Mouse (Mus musculus) kidney, embryonic 16.5 days (tissue): ENCODE data around the gene Rac3. TPM values are rescaled to one million over a fixed set of nuclear protein-coding genes. Genes with fewer than 3 reads are reported as not detected.

Experiments used
- ATAC-seq: fragments of 200-750 bp; cut with Nextera tagmentation; 2 replicates; pipeline ENCODE4 v1.8.0; 2017; ENCODE audit warnings: moderate TSS enrichment; ENCODE audit not compliant: low FRiP score, low TSS enrichment
- H3K27ac ChIP-seq: fragments of 300-500 bp; sonication (generic); 2 replicates; pipeline ENCODE4 v1.5.1; 2014; ENCODE audit warnings: low read length
- H3K27me3 ChIP-seq: fragments of 300-500 bp; sonication (generic); 2 replicates; pipeline ENCODE4 v1.6.1; 2014; ENCODE audit warnings: low read length, control low read depth, mixed read lengths; ENCODE audit not compliant: insufficient read depth
- H3K36me3 ChIP-seq: fragments of 300-500 bp; sonication (generic); 2 replicates; pipeline ENCODE4 v1.6.1; 2014; ENCODE audit warnings: low read length, control low read depth, mixed read lengths; ENCODE audit not compliant: insufficient read depth
- H3K4me1 ChIP-seq: fragments of 300-500 bp; sonication (generic); 2 replicates; pipeline ENCODE4 v1.6.1; 2014; ENCODE audit warnings: low read length, control low read depth, mixed read lengths; ENCODE audit not compliant: insufficient read depth
- H3K4me2 ChIP-seq: fragments of 300-500 bp; sonication (generic); replicated peaks from 2 replicates; pipeline ENCODE4 v1.6.1; 2014; ENCODE audit warnings: low read depth, low read length
- H3K4me3 ChIP-seq: fragments of 300-500 bp; sonication (generic); 2 replicates; pipeline ENCODE4 v1.5.1; 2014; ENCODE audit warnings: mild to moderate bottlenecking, low read length
- H3K9ac ChIP-seq: fragments of 300-500 bp; sonication (generic); replicated peaks from 2 replicates; pipeline ENCODE4 v1.6.1; 2014; ENCODE audit warnings: low read length
- H3K9me3 ChIP-seq: fragments of 300-500 bp; sonication (generic); 2 replicates; pipeline ENCODE4 v1.6.1; 2016; ENCODE audit warnings: low read length, control low read depth
- WGBS: fragments of 180-500 bp; shearing (Covaris S2); extraction: QIAGEN DNeasy Blood & Tissue Kit; methylation state at CpG from one replicate; pipeline ENCODE4 v1.1.7; 2014; 5-methylcytosine and 5-hydroxymethylcytosine counted together
- polyA plus RNA-seq: library from polyadenylated mRNA; unstranded; fragments of >200 nt; fragmentation: Nextera tagmentation; extraction: Ambion mirVana; gene quantifications from 2 replicates; pipeline ENCODE4 v1.2.1, GENCODE M21; 2015

Gene Rac3
- polyA plus RNA-seq, 1 experiment from 2014 or later, result 38.7 TPM

GRCm38 (mm10) chr11:120704486-120705325 is 16.6 kb upstream of the Rac3 start:
- peaks cover 50% of the 10 kb centered on the region for H3K4me1 ChIP-seq
- no peak overlapping the region for H3K4me2 ChIP-seq
- no peak overlapping the region for H3K4me3 ChIP-seq
- peak overlapping the region; percentile 45 for H3K9ac ChIP-seq
- peaks cover 10% of the 10 kb centered on the region for H3K36me3 ChIP-seq
- H3K9me3 ChIP-seq, result no peaks in the 10 kb centered on the region
- peak overlapping the region; percentile 20; the same call in 1 of the 2 replicates for H3K27ac ChIP-seq
- no peaks in the 10 kb centered on the region for H3K27me3 ChIP-seq
- WGBS, result 26% methylated on average over 8 of the region's 8 CpGs
- ATAC-seq, result peak; percentile 55

- Histone ChIP-seq H3K36me3 (peaks cover 16% of the 10 kb centered on the region), H3K27me3 (no peaks in the 10 kb centered on the region), H3K9me3 (no peaks in the 10 kb centered on the region), H3K4me1 (peaks cover 50% of the 10 kb centered on the region), H3K27ac (no peak overlapping the region), H3K9ac (no peak overlapping the region), H3K4me2 (no peak overlapping the region), H3K4me3 (no peak overlapping the region)
- 70% methylated on average over 5 of the region's 5 CpGs for WGBS
- no peak for ATAC-seq
Observed at GRCm38 (mm10) chr11:120706120-120706519, 15.2 kb upstream of the Rac3 start.

- Histone ChIP-seq H3K4me2 (no peak overlapping the region), H3K27ac (peak overlapping the region; percentile 49), H3K9ac (0 out of 2 replicates have a peak overlapping the region, but pooled peaks have one; percentile 17), H3K36me3 (peaks cover 8% of the 10 kb centered on the region), H3K4me1 (peaks cover 54% of the 10 kb centered on the region), H3K9me3 (no peaks in the 10 kb centered on the region), H3K27me3 (no peaks in the 10 kb centered on the region), H3K4me3 (no peak overlapping the region)
- ATAC-seq, result no peak
- WGBS, result 10% methylated on average over 11 of the region's 12 CpGs
Observed at GRCm38 (mm10) chr11:120707225-120707624, 14.0 kb upstream of the Rac3 start.

GRCm38 (mm10) chr11:120707969-120708368 is 13.3 kb upstream of the Rac3 start:
- Histone ChIP-seq H3K9me3 (no peaks in the 10 kb centered on the region), H3K9ac (no peak overlapping the region), H3K4me2 (no peak overlapping the region), H3K36me3 (peaks cover 8% of the 10 kb centered on the region), H3K27ac (peak overlapping the region; percentile 36; the same call in 1 of the 2 replicates), H3K4me1 (peaks cover 62% of the 10 kb centered on the region), H3K4me3 (no peak overlapping the region), H3K27me3 (no peaks in the 10 kb centered on the region)
- 22% methylated on average over 5 of the region's 5 CpGs for WGBS
- ATAC-seq, result no peak

- H3K4me3 ChIP-seq, result no peak overlapping the region
- no peaks in the 10 kb centered on the region for H3K9me3 ChIP-seq
- H3K27ac ChIP-seq, result no peak overlapping the region
- no peak overlapping the region for H3K4me2 ChIP-seq
- peaks cover 57% of the 10 kb centered on the region for H3K4me1 ChIP-seq
- no peaks in the 10 kb centered on the region for H3K27me3 ChIP-seq
- ATAC-seq, result no peak
- H3K36me3 ChIP-seq, result peaks cover 8% of the 10 kb centered on the region
- WGBS, result 83% methylated on average over 2 of the region's 2 CpGs
- H3K9ac ChIP-seq, result no peak overlapping the region
Observed at GRCm38 (mm10) chr11:120709551-120709950, 11.7 kb upstream of the Rac3 start.

- H3K4me3 ChIP-seq, result no peak overlapping the region
- no peak overlapping the region; the same call in 1 of the 2 replicates for H3K27ac ChIP-seq
- H3K4me1 ChIP-seq, result peaks cover 53% of the 10 kb centered on the region
- H3K36me3 ChIP-seq, result peaks cover 8% of the 10 kb centered on the region
- no peaks in the 10 kb centered on the region for H3K27me3 ChIP-seq
- no peaks in the 10 kb centered on the region for H3K9me3 ChIP-seq
- WGBS, result 33% methylated on average over 5 of the region's 5 CpGs
- H3K4me2 ChIP-seq, result no peak overlapping the region
- no peak for ATAC-seq
- no peak overlapping the region; the same call in 1 of the 2 replicates for H3K9ac ChIP-seq
Observed at GRCm38 (mm10) chr11:120710672-120711071, 10.6 kb upstream of the Rac3 start.

GRCm38 (mm10) chr11:120711980-120712604 is 9.2 kb upstream of the Rac3 start:
- Histone ChIP-seq H3K36me3 (peaks cover 11% of the 10 kb centered on the region), H3K27me3 (no peaks in the 10 kb centered on the region), H3K4me3 (no peak overlapping the region; the same call in 1 of the 2 replicates), H3K4me1 (peaks cover 41% of the 10 kb centered on the region), H3K9me3 (no peaks in the 10 kb centered on the region), H3K9ac (peak overlapping the region; percentile 74; the same call in 1 of the 2 replicates), H3K27ac (no peak overlapping the region), H3K4me2 (peak overlapping the region; percentile 99)
- 52% methylated on average over 8 of the region's 8 CpGs for WGBS
- ATAC-seq, result no peak

- peak overlapping the region; percentile 74 for H3K9ac ChIP-seq
- no peaks in the 10 kb centered on the region for H3K27me3 ChIP-seq
- peak; percentile 55 for ATAC-seq
- H3K4me2 ChIP-seq, result peak overlapping the region; percentile 99
- peaks cover 33% of the 10 kb centered on the region for H3K4me1 ChIP-seq
- H3K9me3 ChIP-seq, result no peaks in the 10 kb centered on the region
- H3K36me3 ChIP-seq, result peaks cover 20% of the 10 kb centered on the region
- H3K4me3 ChIP-seq, result peak overlapping the region; percentile 70
- under 1% methylated on average over 38 of the region's 38 CpGs for WGBS
- H3K27ac ChIP-seq, result peak overlapping the region; percentile 90
Observed at GRCm38 (mm10) chr11:120712771-120713568, 8.3 kb upstream of the Rac3 start.
